Mouse (Mus musculus) embryonic facial prominence, embryonic 13.5 days (tissue): ENCODE measurements around the gene Pik3r2. TPM values are rescaled to one million over a fixed set of nuclear protein-coding genes. Genes with fewer than 3 reads are reported as not detected.

Source experiments
- ATAC-seq: fragments of 200-750 bp; cut with Nextera tagmentation; 2 replicates; pipeline ENCODE4 v1.8.0; 2017; ENCODE audit warnings: low read depth; ENCODE audit not compliant: insufficient number of reproducible peaks, insufficient read depth, low FRiP score, low TSS enrichment
- H3K27ac ChIP-seq: fragments of 300-500 bp; sonication (generic); 2 replicates; pipeline ENCODE4 v1.5.1; 2015; ENCODE audit warnings: moderate library complexity, mild to moderate bottlenecking, inconsistent platforms
- H3K27me3 ChIP-seq: fragments of 300-500 bp; sonication (generic); 2 replicates; pipeline ENCODE4 v1.6.1; 2015; ENCODE audit warnings: mild to moderate bottlenecking, inconsistent platforms
- H3K36me3 ChIP-seq: fragments of 300-500 bp; sonication (generic); 2 replicates; pipeline ENCODE4 v1.6.1; 2015; ENCODE audit warnings: mild to moderate bottlenecking, inconsistent platforms
- H3K4me1 ChIP-seq: fragments of 300-500 bp; sonication (generic); 2 replicates; pipeline ENCODE4 v1.6.1; 2015; ENCODE audit warnings: inconsistent platforms
- H3K4me2 ChIP-seq: fragments of 300-500 bp; sonication (generic); 2 replicates; pipeline ENCODE4 v1.6.1; 2015; ENCODE audit warnings: moderate library complexity, mild to moderate bottlenecking, inconsistent platforms
- H3K4me3 ChIP-seq: fragments of 300-500 bp; sonication (generic); 2 replicates; pipeline ENCODE4 v1.5.1; 2015; ENCODE audit warnings: mild to moderate bottlenecking, inconsistent platforms
- H3K9ac ChIP-seq: fragments of 300-500 bp; sonication (generic); 2 replicates; pipeline ENCODE4 v1.6.1; 2015; ENCODE audit warnings: mild to moderate bottlenecking, inconsistent platforms
- H3K9me3 ChIP-seq: fragments of 300-500 bp; sonication (generic); 2 replicates; pipeline ENCODE4 v1.6.1; 2016; ENCODE audit warnings: inconsistent platforms
- WGBS: fragments of 180-500 bp; shearing (Covaris S2); methylation state at CpG from one replicate; pipeline ENCODE4 v1.1.7; 2015; ENCODE audit warnings: mixed read lengths; 5-methylcytosine and 5-hydroxymethylcytosine counted together
- polyA plus RNA-seq: library from polyadenylated mRNA; unstranded; fragments of >200 nt; fragmentation: Nextera tagmentation; extraction: Ambion mirVana; gene quantifications from 2 replicates; pipeline ENCODE4 v1.2.1, GENCODE M21; 2015

Pik3r2 gene
- polyA plus RNA-seq, 1 experiment from 2014 or later: 76.8 TPM

DNA sequence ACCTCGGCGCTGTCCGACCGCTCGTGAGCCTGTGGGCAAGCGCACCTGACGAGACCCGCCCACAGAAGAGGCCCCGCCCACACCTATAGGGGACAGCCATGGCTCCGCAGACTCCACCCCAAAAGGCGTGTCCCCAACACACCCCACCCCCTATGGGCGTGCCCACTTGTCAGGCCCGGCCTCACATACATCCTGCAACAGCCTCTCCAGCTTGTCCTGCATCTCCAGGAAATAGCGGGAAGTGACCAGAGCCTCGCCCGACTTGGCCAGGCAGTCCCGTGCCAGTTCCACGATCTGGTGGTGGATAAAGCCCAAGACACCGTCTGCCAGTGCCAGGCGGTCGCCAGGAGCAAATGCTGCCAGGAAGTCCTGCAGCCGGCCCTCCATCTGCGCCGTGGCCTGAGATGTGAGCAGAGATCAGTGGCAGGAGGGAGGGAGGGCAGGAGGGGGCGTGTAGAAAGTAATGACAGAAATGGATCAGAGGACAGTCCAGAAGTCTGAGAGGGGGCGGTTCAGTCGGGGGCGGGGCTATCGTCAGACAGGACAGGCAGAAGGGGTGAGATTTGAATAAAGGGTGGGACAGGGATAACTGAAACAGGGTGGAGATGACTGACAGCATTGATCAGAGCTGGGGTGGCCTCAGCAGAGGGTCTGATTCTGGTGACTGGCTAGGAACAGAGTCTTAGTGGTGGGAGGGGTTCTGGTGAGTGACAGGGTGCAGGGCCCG lies 11.6 kb upstream of the Pik3r2 start:
- 20% methylated on average over 30 of the region's 30 CpGs for WGBS
- Histone ChIP-seq H3K27ac (no peak overlapping the region), H3K36me3 (peaks cover 69% of the 10 kb centered on the region)

DNA sequence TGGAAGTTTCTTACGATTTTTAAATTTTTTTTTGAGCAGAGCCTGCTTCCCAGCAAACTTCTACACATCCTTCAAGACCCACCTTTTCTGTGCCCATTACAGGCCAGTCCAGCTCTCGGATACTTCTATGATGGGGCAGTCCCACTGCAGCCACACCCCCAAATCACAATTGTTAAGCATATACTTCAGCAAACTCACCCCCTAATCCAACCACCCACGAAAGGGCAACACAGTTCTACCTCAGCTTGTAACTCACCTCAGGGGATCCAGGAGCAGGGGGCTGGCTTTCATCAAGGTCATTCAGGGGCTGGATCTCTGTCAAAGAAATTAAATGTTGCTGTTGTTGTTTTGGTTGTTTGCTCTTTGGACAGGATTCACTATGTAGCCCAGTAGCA lies 10.5 kb upstream of the Pik3r2 start:
- no peak overlapping the region for H3K4me2 ChIP-seq
- H3K27me3 ChIP-seq: no peaks in the 10 kb centered on the region
- no peak for ATAC-seq
- H3K36me3 ChIP-seq: peaks cover 78% of the 10 kb centered on the region
- no peak overlapping the region for H3K4me3 ChIP-seq
- peaks cover 19% of the 10 kb centered on the region for H3K4me1 ChIP-seq
- H3K9ac ChIP-seq: 0 out of 2 replicates have a peak overlapping the region, but pooled peaks have one; percentile 17
- WGBS: 80% methylated on average over 3 of the region's 3 CpGs
- no peak overlapping the region for H3K27ac ChIP-seq
- no peaks in the 10 kb centered on the region for H3K9me3 ChIP-seq

More for the DNA sequence above, 11.6 kb upstream of the Pik3r2 start:
- Histone ChIP-seq H3K9me3 (no peaks in the 10 kb centered on the region), H3K4me3 (no peak overlapping the region), H3K9ac (peak overlapping the region; percentile 32; the same call in 1 of the 2 replicates), H3K4me2 (peak overlapping the region; percentile 18; the same call in 1 of the 2 replicates), H3K27me3 (no peaks in the 10 kb centered on the region), H3K4me1 (peaks cover 25% of the 10 kb centered on the region)
- ATAC-seq: no peak

DNA sequence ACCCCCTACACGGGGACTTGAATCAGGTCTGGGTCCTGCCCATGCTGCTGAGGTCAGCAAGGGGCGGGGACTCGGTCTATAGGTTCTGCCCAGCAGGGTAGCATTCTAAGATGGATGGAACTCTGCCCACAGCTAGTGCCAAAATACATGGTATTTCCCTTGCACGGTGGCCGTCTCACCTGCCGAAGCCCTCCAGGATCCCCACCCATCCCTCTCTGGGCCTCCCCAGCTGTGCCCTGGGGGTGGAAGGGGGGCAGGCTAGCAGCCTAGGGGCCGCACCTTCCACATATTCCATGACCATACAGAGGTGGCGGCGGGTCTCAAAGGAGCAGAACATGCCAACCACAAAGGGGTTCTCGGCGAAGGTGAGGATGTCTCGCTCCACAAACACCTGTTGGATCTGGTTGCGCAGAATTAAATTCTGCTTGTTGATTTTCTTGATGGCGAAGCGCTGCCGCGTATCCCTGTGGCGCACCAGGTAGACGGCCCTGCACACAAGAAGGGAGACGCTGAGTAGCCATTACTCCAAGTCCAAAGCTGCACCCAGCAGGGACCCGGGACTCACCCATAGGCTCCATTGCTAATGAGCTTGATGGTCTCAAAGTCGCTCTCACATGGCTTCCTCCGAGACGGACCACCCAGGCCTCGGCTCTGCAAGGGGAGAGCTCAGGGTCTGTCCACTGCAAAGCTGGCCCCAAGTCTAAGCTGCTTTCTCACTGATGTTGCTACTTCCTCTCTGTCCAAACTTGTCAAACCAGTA lies 10.0 kb upstream of the Pik3r2 start:
- H3K27me3 ChIP-seq: no peaks in the 10 kb centered on the region
- no peak overlapping the region for H3K4me2 ChIP-seq
- no peak overlapping the region for H3K27ac ChIP-seq
- peaks cover 84% of the 10 kb centered on the region for H3K36me3 ChIP-seq
- ATAC-seq: no peak
- 88% methylated on average over 25 of the region's 25 CpGs for WGBS
- H3K9ac ChIP-seq: no peak overlapping the region
- peaks cover 13% of the 10 kb centered on the region for H3K4me1 ChIP-seq
- no peak overlapping the region for H3K4me3 ChIP-seq
- no peaks in the 10 kb centered on the region for H3K9me3 ChIP-seq

- Histone ChIP-seq H3K9me3 (no peaks in the 10 kb centered on the region), H3K9ac (peak overlapping the region; percentile 52; the same call in 1 of the 2 replicates), H3K4me2 (no peak overlapping the region), H3K27ac (no peak overlapping the region), H3K4me3 (no peak overlapping the region), H3K27me3 (no peaks in the 10 kb centered on the region), H3K36me3 (peaks cover 70% of the 10 kb centered on the region), H3K4me1 (peaks cover 21% of the 10 kb centered on the region)
- 76% methylated on average over 11 of the region's 11 CpGs for WGBS
- no peak for ATAC-seq
These were observed 3.6 kb upstream of the Pik3r2 start for GRCm38 (mm10) chr8:70780093-70780492.

GRCm38 (mm10) chr8:70775851-70776495 lies 540 bp downstream of the Pik3r2 start:
- Histone ChIP-seq H3K9ac (peak overlapping the region; percentile 99), H3K27me3 (no peaks in the 10 kb centered on the region), H3K36me3 (peaks cover 72% of the 10 kb centered on the region), H3K4me2 (peak overlapping the region; percentile 83), H3K27ac (peak overlapping the region; percentile 98), H3K4me1 (peaks cover 48% of the 10 kb centered on the region), H3K4me3 (peak overlapping the region; percentile 84), H3K9me3 (no peaks in the 10 kb centered on the region)
- peak; percentile 0; the same call in 1 of the 2 replicates for ATAC-seq
- 2% methylated on average over 34 of the region's 34 CpGs for WGBS

GRCm38 (mm10) chr8:70775227-70775626 lies 1.3 kb downstream of the Pik3r2 start:
- no peak for ATAC-seq
- Histone ChIP-seq H3K9ac (peak overlapping the region; percentile 99), H3K4me1 (peaks cover 48% of the 10 kb centered on the region), H3K27me3 (no peaks in the 10 kb centered on the region), H3K4me2 (peak overlapping the region; percentile 83), H3K27ac (0 out of 2 replicates have a peak overlapping the region, but pooled peaks have one; percentile 98), H3K9me3 (no peaks in the 10 kb centered on the region), H3K4me3 (peak overlapping the region; percentile 84), H3K36me3 (peaks cover 72% of the 10 kb centered on the region)
- 93% methylated on average over 5 of the region's 5 CpGs for WGBS

- peak overlapping the region; percentile 99 for H3K9ac ChIP-seq
- WGBS: 91% methylated on average over 18 of the region's 18 CpGs
- H3K27ac ChIP-seq: peak overlapping the region; percentile 84
These were observed 1.8 kb downstream of the Pik3r2 start for GRCm38 (mm10) chr8:70774740-70775139.

DNA sequence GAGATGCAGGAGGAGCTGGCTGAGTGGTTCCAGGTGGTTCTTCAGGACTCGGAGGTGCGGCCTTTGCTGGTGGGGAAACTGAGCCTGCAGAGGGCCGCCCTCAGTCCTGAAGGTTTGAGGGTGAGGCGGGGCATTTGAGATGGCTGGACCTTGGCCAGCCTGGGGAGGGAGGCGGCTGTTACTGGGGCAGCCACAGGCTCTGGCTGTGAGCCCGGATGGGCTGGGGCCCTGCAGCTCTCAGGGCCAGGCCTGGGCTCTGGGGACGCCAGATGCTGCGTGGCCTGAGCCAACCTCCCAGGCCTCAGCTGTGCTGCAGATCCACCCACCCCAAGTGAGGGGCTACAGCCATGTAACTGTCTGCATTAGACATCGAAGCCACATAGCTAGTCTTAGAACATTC lies 2.7 kb downstream of the Pik3r2 start:
- peaks cover 71% of the 10 kb centered on the region for H3K36me3 ChIP-seq
- 62% methylated on average over 9 of the region's 9 CpGs for WGBS
- peak overlapping the region; percentile 83 for H3K4me2 ChIP-seq
- peak overlapping the region; percentile 99 for H3K9ac ChIP-seq
- H3K27me3 ChIP-seq: no peaks in the 10 kb centered on the region
- peak overlapping the region; percentile 84 for H3K27ac ChIP-seq
- no peak for ATAC-seq
- no peaks in the 10 kb centered on the region for H3K9me3 ChIP-seq
- peak overlapping the region; percentile 7; the same call in 1 of the 2 replicates for H3K4me3 ChIP-seq
- peaks cover 52% of the 10 kb centered on the region for H3K4me1 ChIP-seq

More at GRCm38 (mm10) chr8:70774740-70775139, 1.8 kb downstream of the Pik3r2 start:
- no peak for ATAC-seq
- no peaks in the 10 kb centered on the region for H3K9me3 ChIP-seq
- H3K4me3 ChIP-seq: peak overlapping the region; percentile 84
- no peaks in the 10 kb centered on the region for H3K27me3 ChIP-seq
- peaks cover 72% of the 10 kb centered on the region for H3K36me3 ChIP-seq
- H3K4me2 ChIP-seq: peak overlapping the region; percentile 83
- H3K4me1 ChIP-seq: peaks cover 48% of the 10 kb centered on the region

DNA sequence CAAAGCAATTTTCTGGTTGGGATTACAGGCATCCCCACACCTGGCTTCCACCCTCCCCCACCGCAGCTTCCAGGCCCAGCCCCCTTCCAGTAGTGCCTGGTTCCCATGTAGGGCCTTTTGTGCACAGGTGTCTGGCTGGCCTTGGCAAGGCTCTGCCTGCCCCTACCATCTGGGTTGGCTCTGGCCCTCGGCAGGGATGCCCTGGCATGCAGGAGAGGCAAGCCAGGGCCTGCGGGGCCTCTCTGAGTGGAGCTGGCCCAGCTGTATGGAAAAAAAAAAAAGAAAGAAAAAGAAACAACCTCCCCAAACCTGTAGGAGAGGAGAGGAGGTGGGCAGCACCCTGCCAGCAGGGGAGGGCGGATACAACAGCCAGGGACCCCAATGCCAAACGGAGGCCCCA lies 3.1 kb downstream of the Pik3r2 start:
- WGBS: 59% methylated on average over 5 of the region's 5 CpGs
- ATAC-seq: no peak
- no peaks in the 10 kb centered on the region for H3K9me3 ChIP-seq
- H3K9ac ChIP-seq: peak overlapping the region; percentile 99
- H3K4me2 ChIP-seq: peak overlapping the region; percentile 83
- peaks cover 51% of the 10 kb centered on the region for H3K4me1 ChIP-seq
- H3K4me3 ChIP-seq: peak overlapping the region; percentile 7; the same call in 1 of the 2 replicates
- H3K27me3 ChIP-seq: no peaks in the 10 kb centered on the region
- H3K36me3 ChIP-seq: peaks cover 72% of the 10 kb centered on the region
- H3K27ac ChIP-seq: peak overlapping the region; percentile 84

- peak overlapping the region; percentile 84 for H3K27ac ChIP-seq
- H3K4me2 ChIP-seq: peak overlapping the region; percentile 83
- peaks cover 72% of the 10 kb centered on the region for H3K36me3 ChIP-seq
These were observed 3.6 kb downstream of the Pik3r2 start for GRCm38 (mm10) chr8:70772890-70773289.

GRCm38 (mm10) chr8:70772075-70772474 lies 4.4 kb downstream of the Pik3r2 start:
- no peaks in the 10 kb centered on the region for H3K27me3 ChIP-seq
- WGBS: 90% methylated on average over 13 of the region's 13 CpGs
- no peak for ATAC-seq
- H3K4me2 ChIP-seq: no peak overlapping the region
- no peak overlapping the region for H3K4me3 ChIP-seq
- H3K9ac ChIP-seq: no peak overlapping the region; the same call in 1 of the 2 replicates
- H3K9me3 ChIP-seq: no peaks in the 10 kb centered on the region
- peaks cover 78% of the 10 kb centered on the region for H3K36me3 ChIP-seq
- H3K27ac ChIP-seq: no peak overlapping the region
- H3K4me1 ChIP-seq: peaks cover 42% of the 10 kb centered on the region

More at GRCm38 (mm10) chr8:70772890-70773289, 3.6 kb downstream of the Pik3r2 start:
- no peak for ATAC-seq
- Histone ChIP-seq H3K4me1 (peaks cover 46% of the 10 kb centered on the region), H3K9ac (peak overlapping the region; percentile 99), H3K9me3 (no peaks in the 10 kb centered on the region), H3K27me3 (no peaks in the 10 kb centered on the region), H3K4me3 (no peak overlapping the region)
- 87% methylated on average over 9 of the region's 9 CpGs for WGBS
